Mouse (Mus musculus): ENCODE results near the gene Hs6st2. TPM values are rescaled to one million over a fixed set of nuclear protein-coding genes. Genes with fewer than 3 reads are reported as not detected.

Gene Hs6st2
- polyA plus RNA-seq, 1 experiment = 0.17 TPM

DNA sequence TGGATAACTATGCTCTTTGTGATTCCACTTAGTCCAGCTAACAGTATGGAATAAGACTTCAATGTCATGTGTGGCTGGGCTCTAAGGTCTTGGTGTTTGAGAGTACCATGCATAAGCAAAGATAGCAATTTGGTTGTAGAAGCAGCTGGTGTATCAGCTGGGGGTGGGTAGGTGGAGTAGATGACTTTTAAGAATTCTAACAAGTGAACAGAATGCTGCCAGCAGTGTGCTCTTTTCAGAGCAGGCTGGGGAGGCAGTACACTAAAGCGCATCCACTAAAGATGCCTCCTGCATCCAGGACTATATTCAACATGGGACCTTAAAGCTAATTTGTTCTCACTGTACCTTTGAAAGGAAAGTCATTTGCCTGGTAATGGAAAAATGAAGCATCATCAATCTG lies 88.9 kb downstream of the Hs6st2 start:
- 94% methylated on average over 1 of the region's 1 CpGs for WGBS
- DNase-seq (ENCODE audit: low read depth, low spot score) = no peak

DNA sequence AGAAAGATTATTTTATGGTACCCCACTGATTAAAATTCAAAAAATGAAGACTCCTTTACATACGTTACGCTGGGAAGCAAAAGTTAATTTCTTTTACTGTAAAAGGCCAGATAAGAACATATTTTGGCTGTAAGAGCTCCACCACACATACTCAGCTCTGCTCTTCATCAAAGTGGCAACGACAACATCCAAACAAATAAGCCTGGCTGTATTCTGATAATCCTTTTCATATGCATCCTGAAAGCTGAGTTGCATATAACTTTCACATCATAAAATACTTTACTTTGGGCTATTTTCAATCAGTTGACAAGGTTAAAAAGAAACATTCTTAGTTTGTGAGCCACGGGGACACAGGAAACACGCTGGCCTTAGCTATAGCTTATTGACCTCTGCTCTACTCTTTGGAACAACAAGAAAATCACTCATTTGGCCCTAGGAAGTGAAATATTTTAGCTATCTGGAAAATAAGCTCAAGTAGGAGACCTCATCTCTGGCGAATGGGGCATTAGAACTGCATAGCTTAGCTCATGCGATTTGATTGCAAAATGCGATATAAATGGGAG lies 91.1 kb downstream of the Hs6st2 start:
- no peak for DNase-seq (ENCODE audit: low read depth, low spot score)
- 84% methylated on average over 8 of the region's 8 CpGs for WGBS

DNA sequence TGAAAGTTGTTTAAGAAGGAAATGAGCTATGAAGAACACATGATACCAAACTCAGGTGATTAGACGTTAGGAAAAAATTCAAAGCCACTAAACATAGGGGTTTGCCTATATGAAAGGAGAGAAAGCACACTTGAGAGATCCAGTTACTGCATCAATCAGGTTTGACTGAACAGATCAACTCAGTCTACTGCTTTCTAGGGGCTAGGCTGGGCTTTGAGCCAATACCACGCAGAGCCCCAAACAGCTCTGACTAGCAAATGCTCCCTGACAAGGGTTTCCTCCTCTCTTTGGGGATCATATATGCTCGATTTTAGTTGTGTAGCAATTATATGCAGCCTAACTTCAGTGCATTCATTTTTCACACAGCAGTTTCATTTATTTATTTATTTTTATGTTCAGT lies 96.2 kb downstream of the Hs6st2 start:
- 64% methylated on average over 3 of the region's 3 CpGs for WGBS
- DNase-seq (ENCODE audit: low read depth, low spot score) = no peak

DNA sequence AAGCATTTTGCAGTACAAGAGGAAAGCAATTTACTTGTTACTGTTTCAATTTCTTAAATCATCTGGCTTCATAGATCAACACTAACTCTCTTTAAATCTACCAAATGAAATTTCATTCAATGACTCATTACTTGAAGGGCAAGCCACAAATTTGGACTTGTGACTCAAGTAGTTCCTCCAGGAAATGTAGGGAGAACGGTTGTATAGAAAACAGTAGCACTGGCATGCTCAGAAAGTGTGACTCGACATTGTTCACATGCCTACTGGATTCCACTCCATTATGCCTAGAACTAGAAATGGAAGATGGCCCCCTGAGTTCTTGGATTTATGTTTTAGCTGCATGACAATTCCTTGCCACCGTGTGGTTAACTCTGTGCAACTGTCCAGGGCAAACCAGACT lies 100.0 kb downstream of the Hs6st2 start:
- DNase-seq (ENCODE audit: low read depth, low spot score) = no peak
- 57% methylated on average over 3 of the region's 3 CpGs for WGBS

DNA sequence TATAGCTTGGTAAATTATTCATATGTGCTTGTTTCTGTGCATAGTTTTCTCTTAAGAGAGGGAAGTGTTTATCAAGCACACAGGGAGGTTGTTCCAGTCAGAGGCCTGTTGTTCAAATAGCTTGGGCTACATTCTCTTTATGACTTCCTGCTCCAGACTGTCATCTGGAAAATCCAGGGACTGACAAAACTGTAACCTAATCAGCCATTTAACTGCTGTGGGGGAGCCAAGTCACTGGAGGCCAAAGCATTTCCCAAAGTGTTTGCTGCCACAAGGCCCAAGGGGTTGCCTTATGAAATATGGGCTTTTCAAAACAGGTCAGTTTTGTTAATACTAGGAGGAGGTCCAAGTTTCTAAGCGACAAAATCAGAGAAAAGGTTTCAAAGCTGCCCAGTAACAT lies 119.8 kb downstream of the Hs6st2 start:
- WGBS = 49% methylated on average over 1 of the region's 1 CpGs
- no peak for DNase-seq (ENCODE audit: low read depth, low spot score)

DNA sequence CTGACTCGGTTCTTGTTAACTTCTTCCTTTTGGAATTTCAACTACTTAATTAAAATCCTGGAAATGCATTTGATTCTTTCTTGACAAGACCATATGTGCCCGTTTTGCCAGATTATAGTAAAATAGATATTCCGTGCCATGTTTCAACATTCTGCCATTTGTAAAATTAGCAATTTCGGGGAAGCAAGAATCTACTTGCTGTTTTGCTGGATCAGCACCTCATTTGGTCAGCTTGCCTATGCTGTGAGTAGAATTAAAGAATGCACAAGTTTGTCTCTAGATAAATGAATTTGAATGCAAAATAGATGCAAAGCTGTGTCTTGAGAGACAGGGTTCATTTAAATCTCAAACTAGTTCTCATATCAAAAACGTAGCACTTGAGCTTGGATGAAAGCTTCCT lies 142.0 kb downstream of the Hs6st2 start:
- DNase-seq (ENCODE audit: low read depth, low spot score) = no peak
- WGBS = 78% methylated on average over 5 of the region's 5 CpGs

DNA sequence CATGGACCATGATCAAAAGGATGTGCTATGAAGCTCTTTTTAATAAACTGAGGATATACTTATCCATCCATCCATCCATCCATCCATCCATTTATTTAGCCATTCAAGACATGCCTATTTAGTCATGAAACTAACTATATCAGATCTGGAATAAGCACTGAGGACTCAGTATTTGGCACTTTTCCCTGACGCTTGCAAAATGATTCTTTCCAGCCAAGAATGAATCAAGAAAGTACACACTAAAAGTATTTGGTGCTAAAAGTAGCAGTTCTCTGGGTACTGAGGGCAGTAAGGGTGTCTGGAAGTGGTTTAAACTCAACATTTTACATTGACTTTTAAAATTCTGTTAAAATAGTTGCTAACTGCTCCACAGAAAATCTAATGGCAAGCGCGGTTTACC lies 144.6 kb downstream of the Hs6st2 start:
- 90% methylated on average over 3 of the region's 3 CpGs for WGBS
- no peak for DNase-seq (ENCODE audit: low read depth, low spot score)

DNA sequence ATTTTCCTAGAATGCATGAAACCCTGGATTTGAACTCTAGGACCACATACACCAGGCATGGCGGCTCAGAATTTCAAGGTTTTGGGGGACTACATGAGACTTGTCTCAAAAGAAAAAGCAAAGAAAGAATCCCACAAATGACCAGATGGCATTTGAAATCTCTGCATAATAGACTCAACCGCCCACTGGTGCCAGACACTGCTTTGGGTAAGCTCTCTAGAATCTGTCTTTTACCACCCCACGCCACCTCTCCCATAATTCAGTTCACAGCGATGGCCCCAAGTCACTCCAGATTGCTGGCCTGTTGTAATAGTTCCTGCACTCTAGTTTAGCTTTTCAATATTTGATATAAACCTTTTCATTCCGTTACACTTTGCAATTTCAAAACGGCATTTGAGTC lies 146.4 kb downstream of the Hs6st2 start:
- WGBS = 96% methylated on average over 6 of the region's 6 CpGs
- no peak for DNase-seq (ENCODE audit: low read depth, low spot score)

DNA sequence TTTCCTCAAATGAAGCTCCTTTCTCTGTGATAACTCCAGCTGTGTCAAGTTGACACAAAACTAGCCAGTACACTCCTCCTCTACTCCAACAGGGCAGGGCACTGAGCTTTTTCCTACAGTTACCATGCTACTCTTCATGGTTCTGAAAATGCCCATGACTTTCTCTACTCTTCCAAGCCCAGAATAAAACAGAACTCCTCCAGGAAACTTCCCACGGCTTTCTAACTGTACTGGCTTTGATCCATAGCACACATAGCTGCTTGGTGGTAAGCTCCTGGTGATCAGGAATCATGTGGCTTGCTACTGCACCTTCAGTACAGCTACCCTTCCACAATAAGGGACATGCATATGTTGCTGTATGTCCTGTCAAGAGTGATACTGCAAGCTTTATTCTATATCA lies 150.5 kb downstream of the Hs6st2 start:
- no peak for DNase-seq (ENCODE audit: low read depth, low spot score)
- 67% methylated on average over 1 of the region's 1 CpGs for WGBS

DNA sequence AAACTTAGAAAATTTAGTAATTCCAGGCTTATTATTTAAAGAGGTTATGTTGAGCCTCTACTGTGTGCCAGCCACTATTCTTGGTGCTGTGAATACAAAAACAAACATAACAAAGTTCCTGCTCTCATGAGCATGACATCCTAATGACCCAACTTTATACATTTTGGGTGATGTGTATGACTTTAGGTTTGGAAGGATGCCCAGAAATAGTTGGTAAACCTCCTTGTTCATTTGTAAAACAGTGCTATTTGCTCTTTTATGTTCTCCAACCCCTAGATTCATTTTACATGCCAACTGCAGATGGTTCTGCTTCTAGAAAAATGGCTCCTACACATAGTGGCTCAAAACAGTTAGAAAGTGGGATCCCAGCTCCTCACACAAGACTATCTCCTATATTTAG lies 153.1 kb downstream of the Hs6st2 start:
- no peak for DNase-seq (ENCODE audit: low read depth, low spot score)

DNA sequence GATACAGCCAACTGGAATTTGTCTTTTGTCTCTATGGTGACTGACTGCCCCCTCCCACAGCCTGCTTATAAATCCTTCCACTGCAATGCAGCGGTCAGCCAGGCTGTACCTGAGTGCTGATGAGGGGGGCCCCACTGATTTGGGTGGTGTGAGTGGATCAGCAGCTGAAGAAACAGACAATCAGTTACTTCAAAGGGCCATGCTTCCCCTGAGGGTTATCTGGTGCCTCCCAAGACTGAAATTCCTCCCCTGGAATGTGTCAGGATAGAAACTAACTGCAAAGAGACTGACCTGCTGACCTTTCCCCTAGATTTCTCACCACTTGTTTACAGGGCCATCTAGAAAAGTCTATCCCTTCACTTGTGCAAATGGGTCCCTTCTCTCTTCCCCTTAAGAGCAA lies 166.8 kb downstream of the Hs6st2 start:
- DNase-seq (ENCODE audit: low read depth, low spot score) = no peak
- 52% methylated on average over 1 of the region's 1 CpGs for WGBS

DNA sequence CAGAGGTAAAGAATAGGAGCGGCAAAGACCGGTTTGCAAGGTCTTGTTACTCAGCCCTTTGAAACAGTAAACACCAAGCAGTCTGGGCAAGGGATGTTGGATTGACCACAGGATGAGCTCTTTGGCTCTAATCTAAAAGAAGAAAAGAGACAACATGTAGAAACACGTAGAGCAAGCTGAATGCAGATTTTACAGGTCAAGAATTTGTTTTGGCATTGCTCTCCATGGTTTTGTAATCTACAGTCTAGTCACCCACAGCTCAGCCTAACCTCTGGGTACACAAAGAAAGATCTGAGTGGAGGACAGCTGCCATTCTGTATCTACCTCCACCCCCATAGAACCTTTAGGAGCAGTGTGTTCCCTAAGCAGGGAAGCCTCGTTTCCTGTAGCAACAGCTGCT lies 175.1 kb downstream of the Hs6st2 start:
- DNase-seq (ENCODE audit: low read depth, low spot score) = no peak
- 58% methylated on average over 4 of the region's 4 CpGs for WGBS

DNA sequence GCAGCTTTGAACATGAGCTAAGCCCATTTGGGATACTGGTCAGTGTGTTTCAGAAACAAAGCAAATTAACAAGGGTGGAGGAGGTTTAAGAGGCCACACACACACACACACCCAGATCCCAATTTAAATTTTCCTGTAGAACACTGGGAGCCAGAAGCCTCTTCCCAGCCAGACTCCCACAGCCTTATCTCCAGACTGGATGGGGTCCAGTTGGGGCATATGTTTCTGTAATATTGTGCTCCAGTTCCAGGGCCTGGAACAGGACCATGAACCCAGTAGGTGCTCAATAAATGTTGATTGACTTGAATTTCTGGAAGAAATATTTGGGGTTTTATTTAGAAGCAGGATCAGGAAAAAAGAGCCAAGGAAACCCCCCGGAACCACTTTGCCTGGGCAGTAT lies 176.0 kb downstream of the Hs6st2 start:
- no peak for DNase-seq (ENCODE audit: low read depth, low spot score)
- WGBS = 81% methylated on average over 1 of the region's 1 CpGs

DNA sequence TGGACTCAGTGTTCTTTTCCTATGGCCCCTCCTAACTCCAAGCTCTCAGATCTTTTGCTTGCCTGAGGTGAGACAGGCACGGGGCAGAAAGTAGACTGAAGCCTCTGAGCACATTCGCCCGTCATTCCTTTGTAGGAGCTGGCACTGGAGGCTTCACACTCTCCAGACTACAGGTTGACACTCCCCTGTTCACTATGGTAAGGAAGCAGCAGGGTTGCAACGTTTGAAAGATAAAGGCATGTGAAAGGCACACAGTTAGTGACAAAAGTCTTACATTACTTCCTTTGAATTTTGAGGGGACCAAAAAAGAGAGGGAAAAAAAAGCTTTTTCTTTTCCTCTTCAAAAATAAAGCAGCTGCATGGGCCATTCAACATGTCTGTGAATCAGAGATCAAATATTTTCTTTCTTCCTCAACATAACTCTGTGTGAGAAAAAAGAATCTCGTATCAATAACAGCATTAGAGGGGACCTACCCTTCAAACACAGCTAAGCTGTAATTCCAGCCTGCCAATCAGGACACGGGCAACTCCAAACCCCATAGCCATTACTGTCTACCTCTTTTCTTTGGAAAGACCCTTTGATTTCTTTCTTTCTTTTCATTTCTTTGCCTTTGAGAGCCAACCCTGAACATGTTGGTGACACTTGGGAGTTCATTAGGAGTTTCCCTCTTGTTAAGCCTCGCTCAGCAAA lies 177.7 kb downstream of the Hs6st2 start:
- WGBS = 63% methylated on average over 7 of the region's 7 CpGs
- no peak for DNase-seq (ENCODE audit: low read depth, low spot score)

DNA sequence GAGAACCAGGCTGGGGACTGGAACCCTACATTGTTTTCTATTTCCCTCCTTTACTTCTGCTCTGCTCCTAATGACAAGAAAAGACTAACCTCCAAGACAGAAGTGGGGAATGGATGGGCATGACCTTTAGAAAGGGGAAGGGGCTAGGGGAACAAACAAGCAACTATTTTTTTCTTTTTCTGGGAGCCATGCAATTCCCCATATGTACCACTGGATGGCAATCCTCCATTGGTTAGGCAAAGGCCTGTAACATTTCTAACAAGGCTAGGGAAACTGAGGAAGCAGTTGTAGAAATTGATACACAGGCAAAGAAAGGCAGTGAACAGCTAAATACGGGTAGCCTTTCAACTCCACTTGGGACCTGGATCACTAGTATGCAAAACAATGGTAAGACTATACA lies 183.8 kb downstream of the Hs6st2 start:
- 39% methylated on average over 1 of the region's 1 CpGs for WGBS
- no peak for DNase-seq (ENCODE audit: low read depth, low spot score)

DNA sequence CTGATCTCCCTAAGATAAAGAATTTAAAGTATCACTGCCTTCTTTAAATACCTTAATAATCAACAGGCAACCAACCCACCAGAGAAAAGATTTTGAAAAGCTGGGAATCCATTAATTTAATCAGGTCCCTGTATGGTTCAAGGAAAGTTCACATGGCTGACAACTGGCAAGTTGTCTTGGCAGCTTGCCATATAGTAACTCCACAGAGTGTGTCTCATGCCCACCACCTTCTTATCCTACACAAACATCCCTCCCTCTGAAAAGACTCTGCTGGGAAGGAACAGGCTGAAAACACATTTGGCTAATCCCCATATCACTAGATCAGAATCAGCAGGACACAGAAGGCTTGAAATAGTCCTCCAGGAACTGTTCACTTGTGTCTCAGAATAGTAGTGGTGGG lies 193.3 kb downstream of the Hs6st2 start:
- DNase-seq (ENCODE audit: low read depth, low spot score) = no peak

DNA sequence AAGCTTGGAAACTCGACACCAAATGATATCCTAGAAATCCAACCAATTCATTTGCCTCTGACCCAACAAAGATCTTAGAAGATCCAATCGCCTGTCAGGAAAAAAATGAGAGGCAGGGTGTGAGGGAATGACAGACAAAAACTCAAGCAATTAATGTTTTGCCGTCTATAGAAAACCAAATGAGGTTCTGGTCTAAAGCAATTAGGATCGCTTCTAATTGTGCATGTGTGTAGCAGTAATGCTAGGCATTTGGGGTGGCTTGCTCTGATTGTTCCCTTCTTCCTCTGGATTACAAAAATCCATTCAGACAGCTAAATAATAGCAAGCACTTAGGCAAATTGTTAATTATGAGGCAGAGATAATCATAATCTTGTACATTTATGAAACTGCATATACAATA lies 212.2 kb downstream of the Hs6st2 start:
- WGBS = 82% methylated on average over 4 of the region's 4 CpGs
- DNase-seq (ENCODE audit: low read depth, low spot score) = no peak

DNA sequence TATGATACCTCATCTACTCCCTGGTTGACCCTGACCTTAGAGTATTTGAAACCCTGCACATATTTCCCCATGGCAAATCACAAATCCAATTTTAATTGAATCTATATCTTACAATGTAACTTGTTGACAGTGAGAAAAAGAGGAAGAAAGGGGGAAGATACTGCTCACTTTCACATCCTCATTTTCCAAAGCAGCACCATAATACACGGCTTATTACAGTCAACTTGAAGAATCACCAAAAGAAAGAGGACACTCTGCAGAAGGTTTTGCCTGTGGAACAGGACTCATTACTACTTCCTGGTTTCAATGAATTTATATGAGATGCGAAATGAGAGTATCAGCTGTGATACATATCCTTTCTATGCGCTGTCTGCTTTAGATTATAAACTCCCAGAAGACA lies 220.2 kb downstream of the Hs6st2 start:
- no peak for DNase-seq (ENCODE audit: low read depth, low spot score)
- 83% methylated on average over 3 of the region's 3 CpGs for WGBS

DNA sequence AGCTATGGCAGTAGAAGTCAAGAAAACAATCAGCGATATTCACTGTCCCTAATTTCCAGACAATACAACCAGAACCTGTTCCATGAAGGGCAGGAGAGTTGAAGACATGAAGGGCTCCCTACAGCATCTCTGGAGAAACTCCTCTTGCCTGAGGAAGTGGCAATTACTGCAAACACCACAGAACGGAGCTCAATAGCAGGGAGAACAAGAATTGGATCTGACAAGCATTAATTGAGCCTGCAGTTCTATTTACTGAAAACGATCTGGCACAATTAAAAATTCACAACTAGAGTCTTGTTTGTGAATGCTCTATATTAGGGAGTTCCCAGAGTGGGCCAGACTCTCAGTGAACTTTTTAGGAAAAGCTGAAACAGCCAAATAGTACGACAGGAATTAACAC lies 238.3 kb downstream of the Hs6st2 start:
- 67% methylated on average over 4 of the region's 4 CpGs for WGBS
- no peak for DNase-seq (ENCODE audit: low read depth, low spot score)

DNA sequence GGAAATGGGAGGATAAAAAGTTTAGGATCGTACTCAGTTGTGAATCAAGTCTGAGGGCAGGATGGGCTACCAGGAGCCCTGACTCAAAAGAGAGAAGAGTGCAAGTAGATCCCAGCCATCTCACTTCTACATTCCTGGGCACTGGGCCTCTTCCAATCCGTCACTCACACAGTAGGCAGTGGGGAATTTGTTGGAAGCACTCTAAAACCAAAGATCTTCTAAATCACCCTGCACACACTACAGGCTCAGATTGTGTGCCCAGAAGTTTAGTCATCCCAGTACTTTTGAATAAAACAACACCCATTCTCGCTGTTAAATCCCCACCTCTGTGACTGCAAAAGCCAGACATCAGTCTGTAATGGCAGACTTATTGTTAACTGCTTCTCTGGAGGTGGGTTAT lies 249.9 kb downstream of the Hs6st2 start:
- 67% methylated on average over 3 of the region's 3 CpGs for WGBS
- DNase-seq (ENCODE audit: low read depth, low spot score) = no peak

DNA sequence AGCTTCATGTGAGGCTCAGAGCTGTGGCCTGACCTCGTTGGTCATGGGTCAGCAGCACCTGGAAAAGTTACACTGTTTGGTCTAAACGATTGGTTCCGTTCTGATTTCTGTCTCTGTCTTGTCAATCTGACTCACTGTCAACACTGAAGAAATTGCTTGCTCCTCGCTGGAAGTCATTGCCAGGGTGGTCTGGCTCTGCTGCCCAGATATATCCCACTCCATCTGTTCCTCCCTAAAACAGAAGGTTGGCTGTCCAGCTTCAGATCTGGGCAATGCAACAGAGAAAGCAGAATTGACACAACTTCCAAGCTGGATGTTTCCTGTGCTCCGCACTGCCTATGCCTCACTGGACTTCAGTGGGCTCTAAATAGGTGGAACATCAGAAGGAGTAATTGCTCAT lies 256.6 kb downstream of the Hs6st2 start:
- WGBS = 71% methylated on average over 5 of the region's 5 CpGs
- no peak for DNase-seq (ENCODE audit: low read depth, low spot score)

DNA sequence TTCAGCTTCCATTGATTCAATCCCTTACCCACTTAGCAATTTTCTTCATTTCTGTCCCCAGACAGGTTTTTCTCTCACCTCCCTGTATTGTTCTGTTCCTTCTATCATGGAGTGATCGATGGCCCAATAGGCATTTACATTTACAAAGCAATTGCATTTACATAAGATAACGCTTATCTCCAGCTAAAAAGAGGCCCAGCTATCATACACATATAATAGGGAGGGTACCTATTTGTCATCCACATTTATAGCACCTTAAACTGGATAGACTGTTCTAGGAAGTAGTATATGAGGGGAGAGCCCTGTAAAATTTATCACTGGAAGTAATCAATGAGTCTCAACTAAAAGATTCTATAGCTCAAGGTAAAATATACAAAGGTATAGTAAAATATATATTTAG lies 271.4 kb downstream of the Hs6st2 start:
- 38% methylated on average over 2 of the region's 2 CpGs for WGBS
- DNase-seq (ENCODE audit: low read depth, low spot score) = no peak

Measured in large intestine, adult 2 months (tissue).